Mouse (Mus musculus) hematopoietic stem cell, adult 5-6 weeks (primary cell): ENCODE results near the gene Tigar. TPM values are rescaled to one million over a fixed set of nuclear protein-coding genes. Genes with fewer than 3 reads are reported as not detected.

ENCODE experiments used
- ATAC-seq, 2 experiments: fragments of 125-278 bp in 1 of 2; replicated peaks in 1 of 2; 2 replicates each; pipeline ENCODE4 v1.8.0; 2016 to 2017; ENCODE audit warnings: inconsistent platforms in 2 of 2, mild to moderate bottlenecking in 2 of 2, moderate number of reproducible peaks in 2 of 2, low read depth in 1 of 2, moderate TSS enrichment in 1 of 2; ENCODE audit not compliant: low FRiP score in 2 of 2, poor library complexity in 2 of 2, severe bottlenecking in 2 of 2, insufficient read depth in 1 of 2, low TSS enrichment in 1 of 2
- total RNA-seq: library from RNA; stranded (forward); fragments of 172-1452, 232-1000 nt; gene quantifications from 2 replicates; pipeline ENCODE4 v1.2.3, GENCODE M21; 2017

Tigar gene
- total RNA-seq, 1 experiment from 2014 or later: 3.4 TPM

- no peak for ATAC-seq
Observed at GRCm38 (mm10) chr6:127145464-127146190, 36.3 kb upstream of the Tigar start.

DNA sequence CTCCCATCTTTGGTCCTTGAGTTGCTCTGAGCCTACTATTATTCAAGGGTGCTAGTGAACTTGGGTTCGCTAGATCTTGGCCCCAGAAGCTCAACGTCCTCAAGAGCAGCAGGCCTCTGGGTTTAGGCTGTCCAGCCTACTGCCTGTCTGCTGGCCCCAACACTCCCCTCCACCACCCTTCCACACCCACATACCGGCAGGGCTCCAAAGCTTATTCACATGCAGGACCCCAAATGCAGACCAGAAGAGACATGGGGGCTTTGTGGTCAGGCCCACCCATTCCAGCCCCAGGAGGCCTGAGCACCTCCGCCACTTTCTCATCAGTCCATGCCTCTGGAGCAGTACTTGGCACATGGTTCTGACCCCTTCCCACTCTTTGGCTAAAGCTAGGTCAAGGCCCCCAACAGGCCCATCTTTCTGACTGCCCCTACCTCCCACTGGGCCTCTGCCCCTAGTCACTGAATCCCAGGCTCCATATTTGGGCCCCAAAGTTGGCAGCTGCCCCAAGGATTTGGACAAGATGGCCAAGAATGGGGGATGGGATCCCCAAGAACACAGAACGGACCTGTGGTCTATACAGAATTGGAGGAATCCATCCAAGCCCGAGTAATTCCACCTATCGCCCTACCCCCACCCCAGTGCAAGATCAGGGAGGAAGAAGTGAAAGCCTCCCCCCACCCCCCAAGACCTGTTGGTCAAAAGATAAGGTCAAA lies 34.4 kb upstream of the Tigar start:
- ATAC-seq: no peak

- peak; percentile 70 to 72 for ATAC-seq
Observed at GRCm38 (mm10) chr6:127143124-127143520, 33.8 kb upstream of the Tigar start.

GRCm38 (mm10) chr6:127142154-127143123 lies 33.1 kb upstream of the Tigar start:
- peak; percentile 33 to 49; a peak in 3 of 4 replicates for ATAC-seq

DNA sequence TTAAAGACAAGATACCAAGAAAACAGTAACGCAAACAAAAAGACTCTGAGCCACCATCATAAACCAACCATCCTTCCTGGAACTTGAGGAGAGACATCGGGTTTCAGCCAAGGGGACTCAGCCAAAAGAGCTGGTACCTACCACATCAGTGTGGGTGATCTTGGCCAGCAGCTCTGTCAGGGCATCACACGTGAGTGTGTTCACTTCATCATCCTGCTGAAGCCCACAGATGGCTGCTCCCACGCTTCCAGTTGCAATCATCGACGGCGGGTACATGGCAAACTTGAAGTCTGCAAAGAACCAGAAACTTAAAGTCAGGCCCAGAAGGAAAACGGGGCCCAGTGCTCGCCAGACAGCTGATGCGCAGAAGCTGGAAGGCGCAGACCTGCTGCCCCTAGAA lies 29.6 kb upstream of the Tigar start:
- ATAC-seq: no peak

DNA sequence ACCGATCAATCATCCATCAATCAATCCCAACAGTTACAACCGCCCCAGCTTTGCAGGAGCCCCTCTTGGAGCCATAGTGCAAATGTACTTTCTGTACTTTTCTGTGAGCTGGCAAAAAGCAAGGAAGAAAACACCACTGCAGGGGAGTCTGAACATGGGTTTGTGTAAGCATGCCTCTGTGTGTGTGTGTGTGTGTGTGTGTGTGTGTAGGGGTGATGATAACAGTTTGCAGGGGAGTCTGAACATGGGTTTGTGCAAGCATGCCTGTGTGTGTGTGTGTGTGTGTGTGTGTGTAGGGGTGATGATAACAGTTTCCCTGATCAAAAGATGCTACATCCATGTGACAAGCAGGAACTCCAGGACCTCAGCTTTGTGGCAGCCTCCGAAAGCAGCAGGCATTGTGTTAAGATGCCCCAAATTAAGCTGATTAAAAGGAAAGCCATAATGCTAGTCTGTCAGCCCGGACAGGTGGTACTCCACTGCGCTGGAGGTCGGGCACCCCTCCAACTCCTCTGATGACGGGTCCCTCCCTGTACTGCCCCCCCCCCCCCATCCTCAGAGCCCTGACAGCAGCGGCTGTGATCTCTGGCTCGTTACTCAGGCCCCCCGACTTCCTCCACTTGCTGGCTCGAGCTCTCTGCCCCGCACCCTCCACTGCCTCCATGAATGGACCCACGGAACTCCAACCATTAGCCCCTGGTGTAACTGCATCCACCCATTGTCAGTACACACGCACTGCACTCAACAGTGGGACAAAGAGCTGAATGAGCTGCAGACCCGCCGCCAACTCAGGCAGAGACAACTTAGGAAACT lies 24.3 kb upstream of the Tigar start:
- ATAC-seq: no peak

- ATAC-seq: no peak
Observed at GRCm38 (mm10) chr6:127132719-127133118, 23.4 kb upstream of the Tigar start.

GRCm38 (mm10) chr6:127131946-127132345 lies 22.6 kb upstream of the Tigar start:
- ATAC-seq: no peak

DNA sequence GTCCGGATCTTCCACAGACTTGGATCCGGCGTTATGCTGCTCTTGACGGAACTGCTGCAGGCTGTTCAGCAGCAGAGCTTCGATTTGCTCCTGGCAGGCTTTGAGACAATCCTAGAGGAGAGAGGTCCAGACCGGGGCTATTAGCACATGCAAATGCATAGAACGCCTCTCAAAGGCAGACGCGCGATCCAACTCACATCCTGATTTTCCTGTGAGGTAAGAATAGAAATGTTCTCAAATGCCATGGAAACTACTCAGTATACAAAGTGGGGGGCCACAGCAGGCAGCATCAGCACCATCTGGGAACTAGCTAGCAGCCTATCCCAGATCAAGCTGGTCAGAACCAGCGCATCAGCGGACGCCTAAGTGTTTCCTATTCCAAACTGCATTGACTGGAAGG lies 21.0 kb upstream of the Tigar start:
- no peak for ATAC-seq

DNA sequence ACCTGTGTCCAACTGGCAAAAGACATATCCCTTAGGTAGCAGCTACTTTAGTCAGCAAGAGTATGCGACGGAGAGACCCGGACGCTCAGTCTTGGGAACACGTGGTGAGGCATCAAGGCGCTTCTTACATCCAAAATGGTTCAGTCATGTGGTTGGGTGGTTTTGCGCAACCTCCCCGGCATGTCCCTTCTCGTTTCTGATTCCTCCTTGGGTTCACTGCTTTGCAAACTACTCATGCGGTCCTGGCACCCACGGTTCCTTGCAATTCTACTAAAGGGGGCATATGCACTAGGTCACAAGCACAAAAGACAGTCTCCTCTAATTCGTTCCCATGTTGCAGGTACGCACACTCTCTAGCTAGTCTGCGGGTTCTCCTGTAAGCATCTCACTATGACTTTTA lies 20.3 kb upstream of the Tigar start:
- ATAC-seq: no peak

GRCm38 (mm10) chr6:127123506-127123905 lies 14.1 kb upstream of the Tigar start:
- no peak for ATAC-seq

DNA sequence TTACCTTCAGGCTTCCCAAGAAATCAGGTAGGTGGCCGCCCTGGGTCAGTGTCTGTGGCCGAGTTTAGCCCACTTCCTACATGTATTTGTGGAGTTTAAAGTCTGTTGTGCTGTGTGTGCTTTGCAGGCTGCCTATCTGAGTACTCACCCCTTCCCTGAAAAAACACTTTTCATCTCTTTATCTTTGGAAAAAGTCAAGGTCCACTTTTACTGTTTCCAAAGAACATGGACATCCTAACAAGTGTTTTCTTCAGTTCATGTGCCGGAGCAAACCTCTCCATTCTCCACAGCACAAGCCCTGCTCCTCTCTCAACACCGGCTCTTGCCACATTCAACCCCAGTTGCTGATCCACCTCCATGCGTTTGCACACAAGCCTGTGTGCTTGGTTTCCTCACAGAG lies 13.6 kb upstream of the Tigar start:
- no peak for ATAC-seq

- no peak; a peak in 1 of 4 replicates for ATAC-seq
Observed at GRCm38 (mm10) chr6:127122221-127122806, 13.0 kb upstream of the Tigar start.

DNA sequence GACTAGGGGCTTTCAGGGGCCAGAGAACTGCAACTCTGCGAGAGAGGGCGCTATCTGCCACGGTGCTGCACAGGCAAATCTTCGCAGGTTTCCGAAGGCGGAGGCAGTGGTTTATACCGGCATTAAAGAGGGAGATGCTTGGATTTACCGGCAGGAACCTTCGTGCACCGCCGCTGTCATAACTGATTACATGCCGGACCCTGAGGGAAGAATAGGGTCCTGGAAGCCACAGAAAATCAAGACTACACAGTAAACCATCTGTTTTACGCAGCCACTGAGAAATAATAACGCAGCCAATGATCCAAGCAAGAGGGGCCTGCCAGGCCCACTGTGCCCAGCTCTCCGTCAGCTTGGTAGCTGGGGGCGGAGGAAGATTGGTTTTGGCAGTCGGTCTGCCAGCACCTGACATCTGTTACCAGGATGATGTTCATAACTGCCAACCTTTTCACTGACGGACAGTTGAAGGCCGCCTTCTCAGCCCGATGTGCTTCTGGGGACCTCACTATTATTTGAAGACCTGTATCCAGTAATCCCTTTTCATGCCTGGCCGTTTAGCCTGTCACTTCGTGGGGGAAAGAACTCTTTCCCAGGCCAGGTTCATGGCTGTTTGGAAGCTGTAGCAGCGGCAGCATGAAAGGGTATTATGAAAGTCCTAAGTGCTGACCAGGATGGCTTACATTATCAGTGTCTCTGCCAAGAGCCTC lies 5.5 kb upstream of the Tigar start:
- ATAC-seq: no peak

DNA sequence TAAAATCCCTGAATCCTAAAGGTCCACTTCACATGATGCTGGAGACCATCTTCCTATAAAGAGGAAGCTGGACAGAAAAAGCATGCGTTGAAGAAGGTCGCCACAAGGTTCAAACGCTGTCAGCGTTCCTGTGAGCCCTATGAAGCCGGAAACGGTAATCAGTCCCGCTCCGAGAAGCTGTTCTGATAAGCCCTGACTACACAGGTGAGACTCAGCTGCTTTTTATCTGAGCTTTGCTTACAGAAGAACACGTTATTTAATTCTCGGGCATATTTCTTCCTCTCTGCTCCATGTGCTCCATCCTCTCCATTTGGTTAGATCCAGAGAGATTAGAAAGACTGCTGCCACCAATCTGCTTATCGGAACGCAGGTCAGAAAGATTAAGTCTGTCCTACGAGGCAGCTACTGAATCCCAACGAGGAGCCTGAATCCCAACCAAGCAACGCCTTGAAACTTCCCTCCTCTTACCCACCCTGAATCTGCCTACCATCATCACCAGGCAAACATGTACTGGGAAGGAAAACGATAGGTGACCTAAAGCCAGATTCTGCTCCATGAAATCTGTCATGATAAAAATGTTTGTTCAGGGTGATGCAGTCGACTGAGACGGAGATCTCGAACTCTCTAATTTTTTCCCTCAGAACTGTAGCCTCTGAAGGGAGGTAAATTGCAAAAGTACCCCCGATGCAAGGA lies 843 bp downstream of the Tigar start:
- no peak for ATAC-seq

DNA sequence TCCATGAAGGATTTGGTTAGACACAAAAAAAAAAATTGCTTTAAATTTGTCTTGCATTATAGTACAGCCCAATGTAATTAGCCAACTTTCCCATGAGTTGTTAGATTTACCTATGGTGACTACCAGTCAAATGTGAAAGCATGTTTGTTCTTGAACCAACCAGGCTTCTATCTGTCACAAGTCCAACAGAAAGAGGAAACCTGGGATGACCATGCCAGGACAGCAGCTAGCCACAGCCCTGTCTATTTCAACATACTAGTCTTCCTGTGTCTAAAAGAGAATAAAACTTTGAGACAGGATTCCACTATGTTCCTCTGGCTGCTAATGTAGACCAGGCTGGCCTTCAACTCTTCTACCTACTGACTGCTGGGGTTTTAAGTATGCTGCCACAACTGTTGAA lies 1.9 kb downstream of the Tigar start:
- no peak for ATAC-seq
